Mouse (Mus musculus) liver, adult (tissue): ENCODE data around the gene Ankrd6.

Experiments
- GATA4 ChIP-seq: IDR thresholded peaks from 2 replicates; pipeline ENCODE4 v1.6.1; 2014; ENCODE audit warnings: mild to moderate bottlenecking, low read length; ENCODE audit not compliant: insufficient replicate concordance

The Ankrd6 gene

GRCm38 (mm10) chr4:32886479-32886878 is 64.2 kb downstream of the Ankrd6 start:
- TF ChIP-seq GATA4: no peak

GRCm38 (mm10) chr4:32884599-32884998 is 66.0 kb downstream of the Ankrd6 start:
- no peak for TF ChIP-seq GATA4

- TF ChIP-seq GATA4: no peak
Observed at GRCm38 (mm10) chr4:32881001-32881400, 69.6 kb downstream of the Ankrd6 start.

- no peak for TF ChIP-seq GATA4
Observed at GRCm38 (mm10) chr4:32874669-32875068, 76.0 kb downstream of the Ankrd6 start.

GRCm38 (mm10) chr4:32872189-32872749 is 78.4 kb downstream of the Ankrd6 start:
- no peak for TF ChIP-seq GATA4

GRCm38 (mm10) chr4:32869370-32869769 is 81.3 kb downstream of the Ankrd6 start:
- TF ChIP-seq GATA4: no peak

GRCm38 (mm10) chr4:32868858-32869257 is 81.8 kb downstream of the Ankrd6 start:
- no peak for TF ChIP-seq GATA4

GRCm38 (mm10) chr4:32868437-32868836 is 82.2 kb downstream of the Ankrd6 start:
- TF ChIP-seq GATA4: no peak

- TF ChIP-seq GATA4: no peak
Observed at GRCm38 (mm10) chr4:32867460-32867859, 83.2 kb downstream of the Ankrd6 start.

GRCm38 (mm10) chr4:32864867-32865242 is 85.8 kb downstream of the Ankrd6 start:
- TF ChIP-seq GATA4: peak; percentile 48; the same call in 1 of the 2 replicates

- no peak for TF ChIP-seq GATA4
Observed at GRCm38 (mm10) chr4:32864131-32864866, 86.3 kb downstream of the Ankrd6 start.

GRCm38 (mm10) chr4:32863447-32864130 is 87.1 kb downstream of the Ankrd6 start:
- TF ChIP-seq GATA4: no peak

- no peak for TF ChIP-seq GATA4
Observed at GRCm38 (mm10) chr4:32862751-32863446, 87.7 kb downstream of the Ankrd6 start.

GRCm38 (mm10) chr4:32862011-32862750 is 88.5 kb downstream of the Ankrd6 start:
- TF ChIP-seq GATA4: no peak
